Mouse (Mus musculus): ENCODE results near the gene AU022252.
"Not testable (repeated sequence)": the region's sequence is repeated elsewhere in the genome, so short reads cannot be mapped to it uniquely, and the experiment has no call there.

The AU022252 gene

DNA sequence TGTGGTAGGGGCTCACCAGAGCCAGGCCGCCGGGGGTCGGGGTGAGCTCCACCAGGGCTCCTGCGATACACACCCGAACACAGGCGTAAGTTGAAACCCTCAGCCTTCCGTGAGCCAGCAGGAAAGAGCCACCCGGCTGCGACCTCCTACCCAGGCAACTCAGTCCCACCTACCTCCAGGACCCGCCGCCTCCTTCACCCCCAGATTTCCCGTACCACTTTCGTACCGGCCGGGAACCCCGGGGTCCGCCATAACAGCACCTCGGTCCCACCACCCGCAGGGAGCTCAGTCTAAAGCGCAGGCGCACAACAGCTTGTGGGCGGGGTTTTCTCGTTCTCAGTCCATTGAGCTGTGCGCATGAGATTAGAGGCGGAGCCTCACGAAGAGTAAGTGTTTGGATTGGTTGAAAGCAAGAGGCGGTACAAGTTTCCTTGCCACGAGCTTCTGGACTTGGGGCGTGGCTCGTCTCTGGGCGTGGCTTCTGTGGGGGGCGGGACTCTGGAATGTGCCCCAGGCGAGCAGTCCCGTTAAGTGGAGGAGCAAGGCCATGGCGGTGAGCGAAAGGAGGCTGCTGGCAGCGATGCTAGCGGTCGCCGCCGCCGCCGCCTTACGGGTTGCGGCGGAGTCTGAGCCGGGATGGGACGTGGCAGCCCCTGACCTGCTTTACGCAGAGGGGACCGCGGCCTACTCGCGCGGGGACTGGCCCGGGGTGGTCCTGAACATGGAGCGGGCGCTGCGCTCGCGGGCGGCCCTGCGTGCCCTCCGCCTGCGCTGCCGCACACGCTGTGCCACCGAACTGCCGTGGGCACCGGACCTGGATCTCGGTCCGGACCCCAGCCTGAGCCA, at the start of gene AU022252, which contains the start of gene P3h1:
AU022252 (minus strand) TSS at position 303 of the 846 bp plus-strand sequence.
P3h1 (plus strand) TSS at position 506 of the 846 bp plus-strand sequence.
- in situ Hi-C loops (cut with MboI; ENCODE audit: low pct_unique_long_range_greater_than_20kb in 1 of 2, low sequenced_read_pairs in 2 of 2, unreplicated experiment in 1 of 2) = no loop called here

DNA sequence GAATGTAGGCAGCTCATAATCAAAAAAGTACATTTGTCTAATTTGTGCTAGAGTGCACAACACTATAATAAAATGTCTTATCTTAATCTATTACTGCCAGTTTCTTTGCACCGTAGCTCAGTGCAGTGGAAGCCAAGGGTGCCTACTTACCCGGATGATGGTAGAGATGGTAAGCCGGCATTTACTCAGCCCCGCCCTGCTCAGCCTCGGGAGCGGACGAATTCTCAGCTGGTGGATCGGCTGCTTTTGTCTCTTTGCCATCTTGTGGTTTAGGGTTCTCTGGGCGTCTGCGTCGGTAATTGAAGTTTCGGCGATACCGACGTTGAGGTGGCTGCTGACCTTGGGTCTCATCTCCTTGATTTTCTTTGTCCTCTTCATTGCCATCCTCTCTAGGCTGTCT, 46.3 kb upstream of the AU022252 start:
- in situ Hi-C loops (cut with MboI; ENCODE audit: low pct_unique_long_range_greater_than_20kb in 1 of 2, low sequenced_read_pairs in 2 of 2, unreplicated experiment in 1 of 2) = not testable (repeated sequence)

DNA sequence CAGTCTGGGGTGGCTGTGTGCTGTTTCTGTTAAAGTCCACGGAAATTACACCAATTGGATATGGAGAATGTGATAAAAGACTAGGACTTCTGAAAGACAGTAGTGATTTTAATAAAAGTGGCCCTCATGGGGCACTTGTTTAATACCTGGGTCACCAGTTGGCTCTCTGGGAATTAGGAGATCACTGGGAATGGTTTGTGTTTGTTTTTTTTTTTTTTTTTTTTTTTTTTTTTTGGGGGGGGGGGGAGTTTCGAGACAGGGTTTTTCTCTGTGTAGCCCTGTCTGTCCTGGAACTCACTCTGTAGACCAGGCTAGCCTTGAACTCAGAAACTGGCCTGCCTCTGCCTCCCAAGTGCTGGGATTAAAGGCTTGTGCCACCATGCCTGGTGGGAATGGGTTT, 43.2 kb upstream of the AU022252 start:
- in situ Hi-C loops (cut with MboI; ENCODE audit: low pct_unique_long_range_greater_than_20kb in 1 of 2, low sequenced_read_pairs in 2 of 2, unreplicated experiment in 1 of 2) = no loop called here

DNA sequence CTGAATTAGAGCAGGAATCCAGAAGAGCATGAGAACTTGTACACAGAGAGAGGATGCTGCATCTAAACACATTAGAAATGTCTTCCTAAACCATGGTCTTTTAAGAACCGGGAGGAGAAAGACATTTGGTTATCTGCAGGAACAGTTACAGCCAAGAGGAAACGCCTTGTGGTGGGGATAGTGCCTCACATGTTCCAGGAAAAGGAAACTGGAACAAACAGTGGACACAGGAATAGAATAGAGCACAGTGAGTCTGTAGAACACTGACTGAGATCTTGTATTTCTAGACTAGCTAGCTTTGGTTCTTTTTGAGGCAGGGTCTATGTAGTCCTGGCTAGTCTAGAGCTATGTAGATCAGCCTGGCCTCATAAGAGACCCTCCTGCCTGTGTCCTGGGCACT, 42.7 kb upstream of the AU022252 start:
- in situ Hi-C loops (cut with MboI; ENCODE audit: low pct_unique_long_range_greater_than_20kb in 1 of 2, low sequenced_read_pairs in 2 of 2, unreplicated experiment in 1 of 2) = no loop called here

DNA sequence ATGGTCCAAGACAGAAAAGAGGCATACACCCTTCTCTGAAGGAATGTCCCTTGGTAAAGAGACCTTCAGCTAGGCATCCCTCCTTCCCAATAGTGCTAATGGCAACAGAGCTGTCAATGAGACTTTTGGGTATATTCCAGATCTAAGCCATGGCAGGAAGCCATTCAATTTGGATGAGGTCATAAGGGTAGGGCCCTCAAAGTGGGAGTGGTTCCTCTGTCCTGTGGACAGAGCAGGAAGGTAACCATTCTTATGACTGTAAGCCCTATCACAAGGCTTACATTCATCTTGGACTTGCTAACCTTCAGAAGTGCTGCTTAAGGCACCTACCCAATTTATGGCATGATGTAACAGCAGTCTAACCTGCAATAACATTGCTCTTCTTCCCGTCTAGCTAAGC, 42.1 kb upstream of the AU022252 start:
- in situ Hi-C loops (cut with MboI; ENCODE audit: low pct_unique_long_range_greater_than_20kb in 1 of 2, low sequenced_read_pairs in 2 of 2, unreplicated experiment in 1 of 2) = no loop called here

DNA sequence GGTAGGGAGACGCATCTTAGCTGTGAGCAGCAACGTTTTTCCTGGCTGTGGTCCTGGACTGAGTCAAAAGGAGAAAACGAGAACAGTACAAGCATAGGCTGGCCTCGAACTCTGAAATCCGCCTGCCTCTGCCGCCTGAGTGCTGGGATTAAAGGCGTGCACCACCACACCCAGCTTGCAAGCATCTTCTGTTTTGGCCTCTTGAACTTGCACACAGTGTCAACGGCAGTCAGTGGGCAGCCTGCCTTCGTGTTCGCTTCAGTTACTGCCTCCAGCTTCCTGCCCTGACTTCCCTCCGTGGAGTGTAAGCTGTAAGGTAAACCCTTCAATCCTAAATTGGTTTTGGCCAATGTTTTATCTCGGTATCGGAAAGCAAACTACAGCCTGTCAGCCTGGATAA, 34.1 kb upstream of the AU022252 start:
- in situ Hi-C loops (cut with MboI; ENCODE audit: low pct_unique_long_range_greater_than_20kb in 1 of 2, low sequenced_read_pairs in 2 of 2, unreplicated experiment in 1 of 2) = no loop called here

DNA sequence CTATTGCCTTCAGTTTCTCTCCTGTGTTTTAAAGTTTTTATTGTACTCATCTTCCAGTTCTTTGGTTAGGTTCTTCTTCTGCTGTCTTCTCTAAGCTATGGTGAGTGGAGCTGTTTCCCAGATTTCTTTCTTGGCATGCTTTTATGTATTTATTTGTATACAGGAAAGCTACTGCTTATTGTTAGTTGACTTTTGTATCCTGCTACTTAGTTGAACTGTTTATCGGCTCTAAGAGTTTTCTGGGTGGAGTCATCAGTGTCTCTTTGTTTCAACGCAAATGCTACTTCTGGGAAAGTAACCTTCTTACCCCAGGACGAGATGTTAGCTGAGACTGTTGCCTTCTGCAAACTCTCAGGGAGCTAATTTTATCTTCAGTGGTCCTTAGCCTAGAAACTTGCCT, 30.9 kb upstream of the AU022252 start:
- in situ Hi-C loops (cut with MboI; ENCODE audit: low pct_unique_long_range_greater_than_20kb in 1 of 2, low sequenced_read_pairs in 2 of 2, unreplicated experiment in 1 of 2) = no loop called here

DNA sequence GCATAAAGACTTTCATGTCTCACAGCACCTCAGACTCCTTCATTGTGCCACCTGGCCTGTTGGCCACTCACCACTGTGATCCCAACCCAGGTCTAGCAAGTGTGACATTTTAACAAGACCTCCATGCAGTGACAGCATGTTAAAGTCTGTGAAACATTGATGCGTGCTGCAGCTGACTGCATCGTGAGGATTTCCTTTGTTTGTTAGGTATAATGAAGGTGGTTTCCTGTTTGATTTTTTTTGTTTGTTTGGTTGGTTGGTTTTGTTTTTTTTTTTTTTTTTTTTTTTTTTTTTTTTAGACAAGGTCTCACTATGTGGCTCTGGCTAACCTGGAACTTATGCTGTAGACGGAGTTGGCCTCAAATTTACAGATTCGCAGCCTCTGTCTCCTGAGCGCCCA, 30.0 kb upstream of the AU022252 start:
- in situ Hi-C loops (cut with MboI; ENCODE audit: low pct_unique_long_range_greater_than_20kb in 1 of 2, low sequenced_read_pairs in 2 of 2, unreplicated experiment in 1 of 2) = no loop called here

DNA sequence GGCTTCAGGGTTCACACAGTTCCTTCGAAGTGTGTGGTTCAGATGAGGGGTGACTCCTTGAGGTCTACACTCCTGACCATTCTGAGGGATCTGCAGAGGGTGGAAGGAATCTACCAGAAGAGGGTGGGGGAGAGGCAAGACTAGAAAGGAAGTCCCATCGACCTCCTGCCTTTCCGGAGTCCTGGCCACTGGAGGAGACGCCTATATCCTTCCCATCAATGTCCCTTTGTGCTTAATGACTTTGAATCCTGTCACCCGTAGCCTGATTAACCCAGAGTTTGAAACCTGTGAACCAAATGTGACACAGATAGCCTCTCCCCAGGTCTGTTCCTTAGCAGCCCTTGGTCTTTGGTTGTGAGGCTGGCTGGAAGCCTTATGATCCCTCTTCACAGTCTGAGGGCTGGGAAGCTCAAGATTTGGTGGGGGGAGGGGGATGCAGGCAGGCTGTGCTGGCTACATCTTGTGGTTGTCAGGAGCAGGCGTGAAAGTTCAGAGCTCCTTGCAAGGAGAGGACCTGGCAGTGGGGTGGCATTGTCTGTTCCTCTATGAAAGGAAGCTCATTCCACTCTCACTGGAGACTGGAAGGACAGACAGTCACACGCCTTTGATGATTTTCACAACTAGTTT, 28.7 kb upstream of the AU022252 start:
- in situ Hi-C loops (cut with MboI; ENCODE audit: low pct_unique_long_range_greater_than_20kb in 1 of 2, low sequenced_read_pairs in 2 of 2, unreplicated experiment in 1 of 2) = no loop called here

DNA sequence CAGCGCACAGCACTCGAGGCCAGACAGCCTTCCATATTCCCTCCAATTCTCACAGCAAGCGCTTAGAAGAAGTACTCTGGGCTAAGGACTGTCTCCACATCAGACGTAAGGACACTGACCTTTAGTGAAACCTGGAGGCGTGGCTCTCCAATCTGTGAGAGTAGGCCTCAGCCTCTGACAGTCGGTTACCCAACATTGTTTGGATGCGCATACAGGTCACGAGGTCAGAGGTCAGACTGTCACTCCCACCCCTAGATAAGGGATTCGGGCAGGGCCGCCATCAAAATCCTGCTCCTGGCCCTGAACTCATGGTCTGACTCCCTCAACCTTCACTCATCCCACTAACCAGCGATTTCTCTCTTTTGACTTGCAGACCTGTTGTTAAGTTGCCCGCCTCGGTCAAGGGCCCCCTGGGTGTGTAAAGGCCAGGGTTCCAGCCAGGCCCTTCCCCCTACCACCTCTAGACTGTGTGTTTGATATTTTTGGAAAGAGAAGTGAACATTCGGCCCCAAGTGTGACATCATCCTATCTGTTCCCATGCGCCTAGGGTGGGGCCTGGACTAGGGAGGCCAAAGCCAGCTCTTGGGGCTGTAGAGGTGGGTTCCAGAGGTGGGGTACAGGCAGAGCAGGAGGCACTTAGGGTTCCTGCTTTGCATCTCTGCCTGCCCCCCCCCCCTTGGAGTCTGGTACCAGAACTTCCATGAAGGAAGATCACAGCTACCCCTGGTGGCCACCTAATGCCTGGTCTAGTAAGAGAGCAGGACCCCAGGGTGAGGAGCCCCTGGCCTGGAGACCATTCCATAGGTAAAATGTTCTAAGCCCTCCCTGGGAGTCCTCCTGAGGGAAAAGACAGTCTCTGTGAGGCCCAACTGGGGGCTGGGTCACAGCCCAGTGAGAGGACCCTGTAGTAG, 27.1 kb upstream of the AU022252 start:
- in situ Hi-C loops (cut with MboI; ENCODE audit: low pct_unique_long_range_greater_than_20kb in 1 of 2, low sequenced_read_pairs in 2 of 2, unreplicated experiment in 1 of 2) = no loop called here

DNA sequence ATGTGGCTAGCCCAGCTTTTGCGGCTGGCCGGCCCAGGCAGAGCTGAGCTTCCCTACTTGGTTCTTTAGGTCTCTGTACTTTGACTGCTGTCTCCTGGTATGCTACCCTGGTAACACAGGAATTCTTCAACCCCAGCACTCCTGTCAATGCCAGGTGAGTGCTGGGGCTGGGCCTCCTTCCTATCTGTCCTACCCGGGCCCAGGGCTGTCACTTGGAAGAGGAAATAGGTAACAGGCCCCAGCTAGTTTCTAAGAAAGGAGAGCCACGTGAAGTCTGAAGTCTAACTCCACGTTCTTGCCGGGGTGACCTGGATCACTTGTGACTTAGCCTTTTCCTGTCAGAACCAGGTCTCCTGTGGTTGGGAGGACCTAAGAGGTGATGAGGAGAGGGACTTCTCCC, 24.6 kb upstream of the AU022252 start:
- in situ Hi-C loops (cut with MboI; ENCODE audit: low pct_unique_long_range_greater_than_20kb in 1 of 2, low sequenced_read_pairs in 2 of 2, unreplicated experiment in 1 of 2) = no loop called here

DNA sequence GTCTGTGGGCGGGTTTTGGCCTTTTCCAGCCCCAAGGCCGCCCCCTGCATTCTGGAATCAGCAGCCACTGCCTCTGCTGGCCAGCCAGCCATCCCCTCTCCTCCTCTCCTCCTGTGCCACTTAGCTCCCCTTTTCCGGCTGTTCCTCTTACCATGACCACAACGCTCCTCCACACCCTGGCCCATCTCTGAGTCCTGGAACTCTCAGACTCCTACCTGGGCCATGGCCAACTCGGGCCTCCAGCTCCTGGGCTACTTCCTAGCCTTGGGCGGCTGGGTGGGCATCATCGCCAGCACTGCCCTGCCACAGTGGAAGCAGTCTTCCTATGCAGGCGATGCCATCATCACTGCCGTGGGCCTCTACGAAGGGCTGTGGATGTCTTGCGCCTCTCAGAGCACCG, 22.8 kb upstream of the AU022252 start, which contains the start of gene Cldn19:
Cldn19 (plus strand) TSS at position 64 of the 400 bp plus-strand sequence.
- in situ Hi-C loops (cut with MboI; ENCODE audit: low pct_unique_long_range_greater_than_20kb in 1 of 2, low sequenced_read_pairs in 2 of 2, unreplicated experiment in 1 of 2) = no loop called here

DNA sequence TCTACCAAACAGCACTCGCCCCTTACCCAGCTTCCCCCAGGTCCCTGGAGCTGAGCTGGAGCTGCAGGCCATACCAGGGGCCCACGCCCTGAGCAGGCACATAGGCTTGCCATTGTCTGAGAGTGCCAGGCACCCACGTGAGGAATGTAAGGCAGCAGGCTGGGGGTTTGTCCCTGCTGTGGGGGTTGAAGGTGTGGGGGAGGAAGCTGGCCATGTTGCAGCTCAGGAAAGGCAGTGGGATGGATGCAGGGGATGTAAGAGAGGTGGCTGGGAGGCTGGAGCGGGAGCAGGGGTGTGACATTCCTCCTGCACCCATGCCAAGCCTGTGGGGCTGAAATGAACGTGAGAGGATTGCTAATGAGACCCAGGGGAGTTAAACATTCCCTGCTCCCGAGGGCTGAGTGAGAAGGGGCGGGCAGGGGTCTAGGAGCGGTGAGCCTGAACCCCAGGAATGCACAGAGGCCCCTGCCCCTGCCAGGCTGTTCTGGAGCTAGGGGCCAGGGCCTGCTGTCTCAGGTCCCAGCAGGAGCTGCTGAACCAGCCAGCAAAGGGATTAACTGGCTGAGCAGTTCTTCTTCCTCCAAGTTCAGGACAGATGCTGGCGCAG, 21.6 kb upstream of the AU022252 start:
- in situ Hi-C loops (cut with MboI; ENCODE audit: low pct_unique_long_range_greater_than_20kb in 1 of 2, low sequenced_read_pairs in 2 of 2, unreplicated experiment in 1 of 2) = no loop called here

DNA sequence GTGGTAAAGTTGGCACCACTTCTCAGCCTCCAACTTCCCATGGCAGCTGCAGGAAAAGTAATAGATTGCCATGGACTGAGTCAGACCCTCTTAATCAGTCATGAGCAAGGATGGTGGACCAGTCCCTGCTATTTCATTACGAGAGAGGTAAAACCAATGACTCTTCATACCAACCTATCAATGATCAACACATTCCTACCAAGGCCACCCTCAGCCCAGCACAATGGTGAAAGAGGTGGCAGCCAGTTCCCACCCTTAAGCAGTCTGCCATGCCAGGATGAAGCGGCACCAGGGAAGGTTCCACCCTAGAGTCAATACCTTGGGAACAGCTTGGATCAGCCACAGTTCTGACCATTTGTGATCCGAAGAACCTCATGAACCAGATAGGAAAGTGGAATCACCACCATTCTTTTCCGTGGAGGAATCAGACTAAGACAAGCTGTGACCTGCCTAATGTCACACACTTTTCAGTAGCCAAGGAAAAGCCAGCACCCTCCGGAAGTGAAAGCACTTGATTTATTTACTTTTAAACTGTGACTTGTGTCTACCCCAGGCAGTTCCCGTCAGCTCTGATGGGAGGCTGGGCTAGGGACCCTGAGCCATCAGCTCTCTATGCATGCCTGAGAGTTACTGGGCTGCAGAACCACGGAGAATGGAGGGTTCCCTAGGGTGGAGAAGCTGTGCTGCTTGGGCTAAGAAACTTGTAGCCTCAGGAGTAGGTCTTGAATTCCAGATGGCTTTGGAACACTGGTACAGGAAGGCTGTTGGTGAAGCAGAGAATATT, 19.7 kb upstream of the AU022252 start:
- in situ Hi-C loops (cut with MboI; ENCODE audit: low pct_unique_long_range_greater_than_20kb in 1 of 2, low sequenced_read_pairs in 2 of 2, unreplicated experiment in 1 of 2) = no loop called here

DNA sequence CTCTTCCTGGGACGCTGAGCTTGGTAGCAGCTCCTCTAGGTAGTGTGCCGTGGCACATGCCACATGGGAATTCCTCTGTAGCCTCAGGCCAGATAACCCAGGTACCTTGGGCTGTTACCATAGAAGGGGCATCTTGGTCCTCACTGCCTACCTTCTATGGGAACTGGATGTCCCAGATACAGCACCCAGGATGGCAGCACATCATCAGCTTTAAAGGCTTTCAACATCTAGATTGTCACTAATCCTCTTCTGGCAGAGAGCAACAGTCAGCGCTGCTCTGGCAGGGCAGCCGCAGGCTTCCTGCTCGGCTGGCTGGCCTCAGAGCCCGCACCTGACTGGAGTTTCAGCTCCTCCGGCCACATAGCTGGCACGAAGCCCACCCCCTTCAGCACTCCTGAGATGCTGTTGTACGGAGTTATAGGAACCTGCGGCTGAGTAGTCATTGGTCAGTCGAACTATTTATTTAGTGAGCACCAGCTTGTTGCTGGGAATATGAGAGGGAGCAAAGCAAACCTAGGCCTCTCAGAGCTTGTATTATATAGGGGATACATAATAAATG, 16.0 kb upstream of the AU022252 start:
- in situ Hi-C loops (cut with MboI; ENCODE audit: low pct_unique_long_range_greater_than_20kb in 1 of 2, low sequenced_read_pairs in 2 of 2, unreplicated experiment in 1 of 2) = loop anchor here in 1 of 2 experiments (5.0 kb wide), 1 partner anchor 94 kb away; no protein-coding TSS in a partner anchor

DNA sequence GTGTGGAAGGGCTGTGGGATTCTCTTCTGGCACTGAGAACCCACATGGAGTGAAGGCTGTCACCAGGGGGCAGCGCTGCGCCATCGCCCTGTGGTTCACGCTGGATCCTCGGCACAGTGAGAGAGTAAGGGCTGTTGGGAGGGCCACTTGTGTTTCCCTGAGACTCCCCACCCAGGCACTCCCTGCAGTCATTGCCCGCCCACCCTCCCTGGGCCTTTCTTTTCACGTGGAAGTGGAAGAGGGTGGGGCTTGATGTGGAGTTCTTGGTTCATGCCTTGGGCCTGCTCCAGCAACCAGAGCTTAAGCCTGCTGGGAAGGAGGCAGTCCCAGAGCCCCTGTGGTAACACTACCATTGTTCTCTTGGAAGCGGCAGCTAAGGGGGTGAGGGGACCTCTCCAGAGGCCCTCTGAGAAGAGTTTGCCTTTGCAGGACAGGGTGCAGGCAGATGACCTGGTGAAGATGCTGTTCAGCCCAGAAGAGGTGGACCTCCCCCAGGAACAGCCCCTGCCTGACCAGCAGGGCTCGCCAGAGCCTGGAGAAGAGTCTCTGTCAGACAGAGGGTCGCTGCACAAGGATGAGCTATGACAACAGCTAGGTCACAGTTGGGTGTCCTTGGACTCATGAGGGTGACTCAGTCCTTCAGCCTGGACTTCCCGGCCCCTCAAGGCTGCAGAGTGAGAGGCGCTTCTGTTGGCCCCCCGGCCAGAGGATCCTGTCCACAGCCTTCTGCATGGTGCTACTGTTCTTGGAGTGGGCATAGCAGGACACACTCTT, 15.1 kb upstream of the AU022252 start:
- in situ Hi-C loops (cut with MboI; ENCODE audit: low pct_unique_long_range_greater_than_20kb in 1 of 2, low sequenced_read_pairs in 2 of 2, unreplicated experiment in 1 of 2) = loop anchor here in 1 of 2 experiments (5.0 kb wide), 1 partner anchor 95 kb away; no protein-coding TSS in a partner anchor

All from mouse embryonic stem cell (cell line).